Mouse (Mus musculus) E14TG2a.4 (cell line): ENCODE data around the gene Cfap298.

Source experiments
- CTCF ChIP-seq: conservative IDR thresholded peaks from 2 replicates; pipeline ENCODE4 v1.5.1; 2014; ENCODE audit warnings: low read length
- NANOG ChIP-seq: IDR thresholded peaks from 2 replicates; pipeline ENCODE4 v1.6.1; 2014; ENCODE audit warnings: borderline replicate concordance, low read length, mixed read lengths

DNA sequence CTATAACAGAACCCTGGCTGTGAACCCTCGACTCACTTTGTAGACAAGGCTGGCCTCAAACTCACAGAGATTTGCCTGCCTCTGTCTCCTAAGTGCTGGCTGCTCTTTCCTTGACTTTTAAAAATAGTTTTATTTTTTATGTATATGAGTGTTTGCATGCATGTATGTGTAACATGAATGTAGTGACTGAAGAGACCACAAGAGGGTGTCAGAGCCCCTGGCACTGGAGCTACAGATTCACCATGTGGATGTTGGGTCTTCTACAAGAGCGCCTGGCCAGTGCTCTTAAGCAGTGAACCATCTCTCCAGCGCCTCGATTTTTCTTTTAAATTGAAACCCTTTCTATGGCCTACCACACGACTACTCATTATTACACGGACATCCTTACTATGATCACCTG is 18.9 kb upstream of the Cfap298 start:
- TF ChIP-seq CTCF (peak; percentile 15; the same call in 1 of the 2 replicates), NANOG (no peak)
